Mouse (Mus musculus): ENCODE measurements at regions not wholly inside any gene's neighbourhood (a gene's known extent, or its start where the extent isn't known, plus 50 kb on each side); places are given as distances from the start of the nearest gene placed in this dataset.

- no peak for DNase-seq
Measured at GRCm38 (mm10) chr5:16424745-16425144, 128.6 kb upstream of the Hgf start.

GRCm38 (mm10) chr5:16425302-16425701, 128.0 kb upstream of the Hgf start:
- DNase-seq = no peak

GRCm38 (mm10) chr5:16426306-16426705, 127.0 kb upstream of the Hgf start:
- no peak for DNase-seq

- DNase-seq = no peak
Measured at GRCm38 (mm10) chr5:16434586-16434985, 118.7 kb upstream of the Hgf start.

- no peak for DNase-seq
Measured at GRCm38 (mm10) chr5:16445056-16445455, 108.2 kb upstream of the Hgf start.

- DNase-seq = no peak
Measured at GRCm38 (mm10) chr5:16446977-16447376, 106.3 kb upstream of the Hgf start.

GRCm38 (mm10) chr5:16461795-16462194, 91.5 kb upstream of the Hgf start:
- DNase-seq = no peak

- DNase-seq = no peak
Measured at GRCm38 (mm10) chr5:16466266-16466665, 87.0 kb upstream of the Hgf start.

GRCm38 (mm10) chr5:16468560-16468959, 84.7 kb upstream of the Hgf start:
- no peak for DNase-seq

GRCm38 (mm10) chr5:16469221-16469620, 84.1 kb upstream of the Hgf start:
- no peak for DNase-seq

GRCm38 (mm10) chr5:16469644-16470275, 83.5 kb upstream of the Hgf start:
- DNase-seq = peak; percentile 28 to 31

GRCm38 (mm10) chr5:16470366-16470982, 82.8 kb upstream of the Hgf start:
- peak in 1 of 2 experiments; percentile 1 for DNase-seq

- no peak for DNase-seq
Measured at GRCm38 (mm10) chr5:16487969-16488368, 65.3 kb upstream of the Hgf start.

- DNase-seq = no peak
Measured at GRCm38 (mm10) chr5:16489803-16490202, 63.5 kb upstream of the Hgf start.

GRCm38 (mm10) chr5:16499891-16500290, 53.4 kb upstream of the Hgf start:
- no peak for DNase-seq

Data from B cell, adult 2 months (primary cell).